Mouse (Mus musculus) erythroblast, embryonic 14.5 days (primary cell): Measurements from ENCODE around the gene Sdk2. TPM values are rescaled to one million over a fixed set of nuclear protein-coding genes. Genes with fewer than 3 reads are reported as not detected.

Experiments
- H3K27me3 ChIP-seq: 2 replicates; pipeline ENCODE4 v1.6.1; 2012; ENCODE audit warnings: inconsistent platforms; ENCODE audit not compliant: control insufficient read depth
- H3K36me3 ChIP-seq: 2 replicates; pipeline ENCODE4 v1.6.1; 2012; ENCODE audit warnings: mild to moderate bottlenecking, inconsistent platforms; ENCODE audit not compliant: control insufficient read depth
- H3K4me1 ChIP-seq: 2 replicates; pipeline ENCODE4 v1.6.1; 2012; ENCODE audit warnings: inconsistent platforms; ENCODE audit not compliant: control insufficient read depth
- H3K4me3 ChIP-seq: replicated peaks from 2 replicates; pipeline ENCODE3; 2012; ENCODE audit warnings: moderate library complexity, mild to moderate bottlenecking, inconsistent platforms
- H3K9me3 ChIP-seq: 2 replicates; pipeline ENCODE4 v1.6.1; 2012; ENCODE audit warnings: low read length, inconsistent platforms, mixed read lengths; ENCODE audit not compliant: control insufficient read depth
- GATA1 ChIP-seq: IDR thresholded peaks from 2 replicates; pipeline ENCODE4 v1.6.1; 2012; ENCODE audit warnings: low read length, inconsistent platforms, mixed read lengths
- TAL1 ChIP-seq: IDR thresholded peaks from 3 replicates; pipeline ENCODE4 v1.6.1; 2012; ENCODE audit warnings: low read length, inconsistent platforms, mixed read lengths
- polyA plus RNA-seq: library from polyadenylated mRNA; stranded (reverse); fragments of >175 nt; gene quantifications from 2 replicates; pipeline ENCODE4 v1.2.3, GENCODE M21; 2012

Sdk2 gene
- under 0.01 TPM in 1 of 2 replicates, not detected in the other for polyA plus RNA-seq

- TF ChIP-seq GATA1 (no peak), TAL1 (no peak)
- no peaks in the 10 kb centered on the region for H3K4me1 ChIP-seq
- peaks cover 53% of the 10 kb centered on the region for H3K27me3 ChIP-seq
- H3K36me3 ChIP-seq = no peaks in the 10 kb centered on the region
- no peaks in the 10 kb centered on the region for H3K9me3 ChIP-seq
- peak within 1 kb of the TSS; percentile 14 for H3K4me3 ChIP-seq
These were observed at the start of gene Sdk2 for GRCm38 (mm10) chr11:114066951-114067762. Gene Sdk2, minus strand, starts transcription at chr11:114067046.

GRCm38 (mm10) chr11:114115077-114115476, 48.2 kb upstream of the Sdk2 start:
- no peaks in the 10 kb centered on the region for H3K36me3 ChIP-seq
- H3K9me3 ChIP-seq = no peaks in the 10 kb centered on the region
- TF ChIP-seq TAL1 (no peak), GATA1 (no peak)
- no peak overlapping the region for H3K4me3 ChIP-seq
- no peaks in the 10 kb centered on the region for H3K27me3 ChIP-seq
- H3K4me1 ChIP-seq = no peaks in the 10 kb centered on the region

- Histone ChIP-seq H3K9me3 (no peaks in the 10 kb centered on the region), H3K4me3 (no peak overlapping the region), H3K27me3 (no peaks in the 10 kb centered on the region), H3K36me3 (no peaks in the 10 kb centered on the region), H3K4me1 (no peaks in the 10 kb centered on the region)
- no peak for TF ChIP-seq GATA1
- TF ChIP-seq TAL1 = no peak
These were observed 47.8 kb upstream of the Sdk2 start for GRCm38 (mm10) chr11:114114674-114115073.

- Histone ChIP-seq H3K36me3 (no peaks in the 10 kb centered on the region), H3K4me3 (no peak overlapping the region), H3K27me3 (no peaks in the 10 kb centered on the region), H3K4me1 (no peaks in the 10 kb centered on the region), H3K9me3 (no peaks in the 10 kb centered on the region)
- TF ChIP-seq TAL1 (no peak), GATA1 (no peak)
These were observed 44.0 kb upstream of the Sdk2 start for GRCm38 (mm10) chr11:114110851-114111250.

GRCm38 (mm10) chr11:114093636-114094035, 26.8 kb upstream of the Sdk2 start:
- no peak for TF ChIP-seq TAL1
- TF ChIP-seq GATA1 = no peak
- H3K4me3 ChIP-seq = no peak overlapping the region
- H3K27me3 ChIP-seq = no peaks in the 10 kb centered on the region
- H3K36me3 ChIP-seq = no peaks in the 10 kb centered on the region
- H3K9me3 ChIP-seq = no peaks in the 10 kb centered on the region
- H3K4me1 ChIP-seq = no peaks in the 10 kb centered on the region

GRCm38 (mm10) chr11:114093175-114093574, 26.3 kb upstream of the Sdk2 start:
- Histone ChIP-seq H3K27me3 (no peaks in the 10 kb centered on the region), H3K4me3 (no peak overlapping the region), H3K9me3 (no peaks in the 10 kb centered on the region), H3K36me3 (no peaks in the 10 kb centered on the region), H3K4me1 (no peaks in the 10 kb centered on the region)
- TF ChIP-seq TAL1 (no peak), GATA1 (no peak)

GRCm38 (mm10) chr11:114080606-114081005, 13.8 kb upstream of the Sdk2 start:
- H3K4me3 ChIP-seq = no peak overlapping the region
- TF ChIP-seq TAL1 = no peak
- no peak for TF ChIP-seq GATA1
- H3K36me3 ChIP-seq = no peaks in the 10 kb centered on the region
- no peaks in the 10 kb centered on the region for H3K4me1 ChIP-seq
- H3K27me3 ChIP-seq = no peaks in the 10 kb centered on the region
- no peaks in the 10 kb centered on the region for H3K9me3 ChIP-seq

GRCm38 (mm10) chr11:114072644-114073043, 5.8 kb upstream of the Sdk2 start:
- Histone ChIP-seq H3K36me3 (no peaks in the 10 kb centered on the region), H3K4me3 (peak overlapping the region; percentile 9), H3K27me3 (peaks cover 12% of the 10 kb centered on the region), H3K9me3 (no peaks in the 10 kb centered on the region), H3K4me1 (no peaks in the 10 kb centered on the region)
- no peak for TF ChIP-seq GATA1
- TF ChIP-seq TAL1 = no peak

GRCm38 (mm10) chr11:114071998-114072397, 5.2 kb upstream of the Sdk2 start:
- no peak overlapping the region for H3K4me3 ChIP-seq

More at GRCm38 (mm10) chr11:114071998-114072397, 5.2 kb upstream of the Sdk2 start:
- Histone ChIP-seq H3K9me3 (no peaks in the 10 kb centered on the region), H3K27me3 (peaks cover 18% of the 10 kb centered on the region), H3K36me3 (no peaks in the 10 kb centered on the region), H3K4me1 (no peaks in the 10 kb centered on the region)
- TF ChIP-seq GATA1 (no peak), TAL1 (no peak)
